9 mouse cellular contexts compared by ENCODE assay signal in the genomic region with DNA sequence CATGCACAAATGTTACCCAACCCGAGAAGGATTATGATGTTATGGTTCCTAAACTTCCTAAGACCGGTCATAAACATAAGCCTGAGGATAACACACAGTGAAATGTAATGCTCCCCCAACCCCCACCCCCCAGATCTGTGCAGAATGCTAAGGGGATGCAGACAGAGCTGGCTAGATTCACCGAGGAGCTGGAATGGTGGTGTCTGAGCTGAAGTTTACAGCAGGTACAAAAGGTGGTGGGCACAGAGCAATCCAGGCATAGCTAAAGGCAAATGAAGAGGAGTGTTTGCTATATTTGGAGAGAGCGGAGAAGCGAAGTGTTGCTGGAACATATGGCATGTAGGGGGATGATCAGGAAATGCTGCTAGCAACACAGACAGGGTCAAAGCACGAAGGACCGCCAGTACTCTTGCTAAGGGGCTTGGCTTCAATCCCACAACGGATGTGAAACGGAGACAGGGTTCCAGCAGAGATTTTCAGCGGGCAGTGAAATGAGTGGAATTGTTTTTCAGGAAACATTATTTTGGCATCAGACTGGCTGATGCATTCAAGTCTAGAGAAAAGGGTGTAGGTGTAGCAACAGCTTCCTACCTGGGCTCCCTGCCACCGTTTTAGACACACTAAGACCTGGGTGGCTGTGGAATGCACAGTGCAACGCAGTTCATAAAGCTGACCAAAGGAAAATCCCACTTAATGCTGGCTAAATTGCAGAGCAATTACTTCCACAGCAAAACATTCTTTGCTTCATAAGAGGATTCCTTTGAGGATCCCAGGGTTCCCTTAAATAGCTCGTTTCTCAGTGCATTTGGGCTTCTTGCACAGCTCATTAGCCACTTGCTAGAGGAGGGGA.
DNase-seq lines count a peak whose midpoint lies in the region; ATAC-seq lines count a peak whose summit lies in the region.
"Had no signal": no experiment of that assay in that cellular context is flagged by ENCODE, and none has a peak within 500 bp of the region (broad histone marks: within the 10 kb centered on the region; RNA-seq: fewer than 3 reads in every experiment).

No protein-coding gene starts in this region.

- H3K4me1 ChIP-seq in midbrain, embryonic 15.5 days, result no peaks in the 10 kb centered on the region
- peaks cover 4% of the 10 kb centered on the region; the same call in 1 of the 2 replicates for H3K4me1 ChIP-seq in midbrain, embryonic 13.5 days (replicated peaks)
- peaks cover 8% of the 10 kb centered on the region for H3K4me1 ChIP-seq in neural tube, embryonic 15.5 days

- no peak overlapping the region for H3K9ac ChIP-seq in midbrain, embryonic 15.5 days
- no peak overlapping the region for H3K9ac ChIP-seq in midbrain, embryonic 13.5 days (replicated peaks)
- no peak overlapping the region for H3K9ac ChIP-seq in neural tube, embryonic 15.5 days (replicated peaks)
- H3K9ac ChIP-seq: liver, embryonic 14.5 days had no signal

- H3K27ac ChIP-seq in midbrain, embryonic 15.5 days, result no peak overlapping the region
- no peak overlapping the region for H3K27ac ChIP-seq in midbrain, embryonic 13.5 days
- peak overlapping the region; percentile 61 for H3K27ac ChIP-seq in neural tube, embryonic 15.5 days (replicated peaks)
- H3K27ac ChIP-seq: liver, embryonic 14.5 days had no signal

- 52% methylated on average over 13 of the region's 13 CpGs for WGBS in midbrain, embryonic 15.5 days
- WGBS in midbrain, embryonic 13.5 days, result 54% methylated on average over 13 of the region's 13 CpGs
- 62% methylated on average over 13 of the region's 13 CpGs for WGBS in neural tube, embryonic 15.5 days

- peak; percentile 60 for ATAC-seq in midbrain, embryonic 15.5 days (replicated peaks)
- no peak for ATAC-seq in midbrain, embryonic 13.5 days
- ATAC-seq in neural tube, embryonic 15.5 days (ENCODE audit: low FRiP score), result peak; percentile 57; the same call in 1 of the 2 replicates

- H3K9me3 ChIP-seq in midbrain, embryonic 15.5 days, result no peaks in the 10 kb centered on the region
- H3K9me3 ChIP-seq in midbrain, embryonic 13.5 days, result no peaks in the 10 kb centered on the region
- no peaks in the 10 kb centered on the region for H3K9me3 ChIP-seq in neural tube, embryonic 15.5 days (replicated peaks)

- H3K4me3 ChIP-seq in midbrain, embryonic 15.5 days, result no peak overlapping the region
- no peak overlapping the region for H3K4me3 ChIP-seq in midbrain, embryonic 13.5 days (replicated peaks)
- H3K4me3 ChIP-seq in neural tube, embryonic 15.5 days (replicated peaks), result no peak overlapping the region

- no peaks in the 10 kb centered on the region for H3K27me3 ChIP-seq in midbrain, embryonic 15.5 days (replicated peaks)
- no peaks in the 10 kb centered on the region for H3K27me3 ChIP-seq in midbrain, embryonic 13.5 days
- H3K27me3 ChIP-seq in neural tube, embryonic 15.5 days (replicated peaks), result no peaks in the 10 kb centered on the region

- peak; percentile 3 for DNase-seq in adrenal gland, postnatal 14 days
- DNase-seq in adrenal gland, adult 18-20 months (ENCODE audit: low spot score in 2 of 2), result no peak
- peak; percentile 36 to 58 for DNase-seq in layer of hippocampus, adult 18-20 months (ENCODE audit: low spot score in 2 of 2)
- DNase-seq in urinary bladder, adult 2 months (ENCODE audit: low spot score), result no peak
- no peak for DNase-seq in thymus, adult 18-20 months

- H3K36me3 ChIP-seq in midbrain, embryonic 15.5 days (replicated peaks), result no peaks in the 10 kb centered on the region
- no peaks in the 10 kb centered on the region for H3K36me3 ChIP-seq in midbrain, embryonic 13.5 days
- no peaks in the 10 kb centered on the region for H3K36me3 ChIP-seq in neural tube, embryonic 15.5 days

- H3K4me2 ChIP-seq in midbrain, embryonic 15.5 days, result 0 out of 2 replicates have a peak overlapping the region, but pooled peaks have one; percentile 10
- no peak overlapping the region for H3K4me2 ChIP-seq in midbrain, embryonic 13.5 days (replicated peaks)
- peak overlapping the region; percentile 35 for H3K4me2 ChIP-seq in neural tube, embryonic 15.5 days

Comparison
In these comparisons a context has a peak if more than half of its experiments do, and no peak if none do; other contexts are left out.
1. DNase-seq: peak in adrenal gland, postnatal 14 days (single experiment) and layer of hippocampus, adult 18-20 months (2 of 2); none in adrenal gland, adult 18-20 months (0 of 2), urinary bladder, adult 2 months (single experiment) and thymus, adult 18-20 months (0 of 2).